Mouse (Mus musculus) lung, postnatal 10 days (tissue): ENCODE data around the gene Armc2.
A peak's percentile ranks its signal among the peaks of the same experiment; 100 is the strongest.

Source experiments
- DNase-seq: peaks from one replicate; pipeline ENCODE4 v3.0.0; 2021

The Armc2 gene

DNA sequence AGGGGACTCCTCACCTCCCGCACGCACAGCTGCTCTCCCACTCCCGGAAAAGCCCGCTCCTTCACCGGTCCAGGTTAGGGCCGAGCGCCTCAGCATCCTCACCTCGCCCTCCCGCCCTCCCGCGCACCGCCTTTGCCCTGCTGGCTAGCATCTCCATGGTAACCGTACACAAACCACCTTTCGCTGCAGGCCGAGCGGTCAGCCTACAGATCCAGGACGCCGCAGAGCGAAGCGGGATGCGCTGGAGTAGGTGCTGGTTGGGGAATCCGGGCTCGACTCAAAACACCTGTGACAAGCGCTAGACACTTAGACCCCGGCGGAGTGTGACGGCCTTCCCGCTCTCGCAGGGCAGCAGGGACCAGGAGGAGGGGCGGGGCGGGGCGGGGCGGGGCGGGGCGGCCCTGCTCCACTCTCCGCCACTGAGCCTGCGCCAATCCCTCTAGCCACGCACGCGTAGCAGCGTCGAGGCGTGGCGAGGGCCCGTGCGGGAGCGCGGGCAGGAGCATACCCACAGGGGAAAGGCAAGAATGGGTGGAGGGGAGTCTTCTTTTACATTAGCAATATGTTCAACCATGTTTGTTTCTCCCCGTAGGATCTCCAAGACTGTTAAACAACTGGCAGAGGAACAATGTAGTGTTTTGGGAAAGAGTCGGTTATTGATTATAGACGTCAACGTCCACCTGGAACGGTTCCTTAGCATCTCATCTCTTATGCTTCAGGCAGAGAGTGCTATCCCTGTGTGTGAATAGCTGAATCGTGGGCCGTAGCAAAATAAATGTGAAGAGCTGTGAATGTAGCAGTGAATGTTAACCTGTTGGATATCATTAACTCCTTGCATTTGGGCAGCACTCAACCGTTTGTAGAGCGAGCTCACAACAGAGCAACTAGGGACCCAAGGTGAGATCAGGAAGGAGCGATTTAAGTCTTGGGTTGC is at the start of gene Armc2:
Armc2 (minus strand) TSS at position 427 of the 934 bp plus-strand sequence.
- peak; percentile 75 for DNase-seq

DNA sequence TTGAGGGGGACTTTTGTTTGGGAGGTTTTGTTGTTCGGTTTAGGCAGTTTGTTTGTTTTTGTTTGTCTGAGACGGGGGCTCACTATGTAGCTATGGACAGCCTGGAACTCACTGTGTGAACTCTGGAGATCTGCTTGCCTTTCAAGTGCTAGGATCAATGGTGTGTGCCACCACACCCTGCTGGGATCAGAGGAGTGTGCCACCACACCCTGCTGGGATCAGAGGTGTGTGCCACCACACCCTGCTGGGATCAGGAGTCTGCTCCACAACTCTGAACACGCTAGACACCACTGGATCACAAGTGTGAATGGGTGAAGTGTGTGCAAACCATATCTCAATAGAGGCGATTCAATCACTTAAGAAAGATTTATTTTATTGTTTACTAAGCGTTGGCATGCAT is 46.2 kb upstream of the Armc2 start:
- DNase-seq = no peak

- DNase-seq = no peak
Measured at GRCm38 (mm10) chr10:42059522-42059921, 41.3 kb upstream of the Armc2 start.

GRCm38 (mm10) chr10:42057746-42058145 is 39.5 kb upstream of the Armc2 start:
- DNase-seq = no peak

- DNase-seq = peak; percentile 32
Measured at GRCm38 (mm10) chr10:42057231-42057601, 39.0 kb upstream of the Armc2 start.

DNA sequence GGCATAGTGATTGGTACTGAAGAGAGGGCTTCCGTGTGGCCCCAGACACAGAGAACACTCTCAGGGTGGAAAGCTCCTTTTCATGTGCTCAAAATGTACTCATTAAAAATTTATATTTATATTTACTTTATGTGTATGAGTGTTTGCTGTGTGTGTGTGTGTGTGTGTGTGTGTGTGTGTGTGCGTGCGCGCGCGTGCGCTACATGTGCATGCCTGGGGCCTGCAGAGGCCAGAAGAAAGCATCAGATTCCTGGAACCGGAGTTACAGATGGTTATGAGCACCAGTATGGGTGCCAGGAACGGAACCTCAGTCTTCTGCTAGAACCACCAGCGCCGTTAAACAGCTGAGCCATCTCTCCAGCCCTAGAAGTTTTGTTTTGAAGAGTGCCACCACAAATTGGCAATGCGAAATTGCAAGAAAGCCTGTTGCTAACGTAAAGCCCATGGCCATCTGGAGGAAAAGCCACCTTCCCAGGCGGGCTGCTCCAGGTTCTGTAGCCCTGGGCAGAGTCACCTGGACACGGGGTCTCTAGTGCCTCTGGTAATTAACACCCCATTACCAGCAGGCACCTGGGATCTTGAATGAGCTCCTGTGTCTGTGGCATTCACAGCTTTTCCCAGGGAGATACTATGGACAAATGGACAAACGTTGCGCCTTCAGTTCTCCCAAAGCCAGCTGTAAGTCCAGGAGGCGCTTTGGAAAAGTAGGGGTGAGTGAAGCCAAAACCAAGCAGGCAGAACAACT is 38.4 kb upstream of the Armc2 start:
- DNase-seq = no peak

GRCm38 (mm10) chr10:42055224-42056165 is 37.3 kb upstream of the Armc2 start:
- DNase-seq = no peak

DNA sequence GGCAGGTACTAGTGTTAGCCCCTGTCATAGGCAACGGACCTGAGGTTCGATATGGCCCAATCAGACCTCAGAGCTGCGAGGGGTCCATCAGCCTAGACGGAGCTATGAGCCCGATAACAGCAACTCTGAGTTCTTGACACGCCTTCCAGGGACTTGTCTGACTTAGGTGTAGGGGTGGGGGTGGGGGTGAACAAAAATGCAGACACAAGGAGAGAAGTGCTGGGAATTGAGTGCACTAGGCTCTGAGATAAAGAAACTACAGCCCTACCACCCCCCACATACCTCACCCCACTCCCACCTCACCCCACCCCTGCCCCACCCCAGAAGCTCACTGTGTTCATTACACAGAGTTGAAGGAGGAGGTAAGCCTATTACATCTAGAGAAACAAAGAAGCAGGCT is 32.8 kb upstream of the Armc2 start:
- no peak for DNase-seq

- no peak for DNase-seq
Measured at GRCm38 (mm10) chr10:42048648-42049047, 30.4 kb upstream of the Armc2 start.

DNA sequence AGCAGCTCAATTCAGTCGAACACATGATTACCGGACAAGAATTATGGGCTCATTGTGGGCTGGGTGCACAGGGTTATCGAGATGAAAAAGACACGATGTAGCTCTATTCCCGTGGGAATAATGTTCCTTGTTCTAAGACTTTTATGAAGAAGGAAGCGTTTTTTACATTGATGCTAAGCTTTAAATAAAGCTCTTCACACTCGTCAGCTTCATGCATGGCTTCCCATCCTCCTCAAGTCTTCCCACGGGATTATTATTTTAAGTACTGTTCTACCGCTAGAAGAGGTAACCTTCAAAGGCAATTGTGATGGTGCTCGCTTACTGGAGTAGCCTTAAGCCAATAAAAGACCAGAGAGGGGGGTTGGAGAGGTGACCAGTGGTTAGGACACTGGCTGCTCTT is 26.3 kb upstream of the Armc2 start:
- DNase-seq = no peak

- DNase-seq = no peak
Measured at GRCm38 (mm10) chr10:42043307-42043706, 25.1 kb upstream of the Armc2 start.

DNA sequence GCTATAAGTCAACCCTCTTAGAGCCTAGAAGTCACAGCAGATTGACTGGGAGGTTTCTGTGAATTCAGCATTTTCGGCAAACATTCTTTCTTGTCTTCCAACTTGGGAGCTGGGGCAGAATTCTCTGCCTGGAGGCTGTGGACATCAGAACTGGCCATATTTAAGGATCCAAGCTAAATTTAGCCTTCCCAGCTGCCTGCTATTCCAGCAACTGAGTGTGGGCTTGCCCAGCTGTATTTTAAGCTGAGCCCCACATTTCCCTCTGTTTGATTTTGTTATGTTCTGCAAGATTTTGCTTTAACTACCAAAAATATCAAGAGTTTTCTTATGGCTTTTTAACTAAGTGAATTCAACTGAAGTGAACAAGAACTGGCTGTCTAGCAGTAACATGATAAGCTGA is 24.6 kb upstream of the Armc2 start:
- DNase-seq = peak; percentile 23

DNA sequence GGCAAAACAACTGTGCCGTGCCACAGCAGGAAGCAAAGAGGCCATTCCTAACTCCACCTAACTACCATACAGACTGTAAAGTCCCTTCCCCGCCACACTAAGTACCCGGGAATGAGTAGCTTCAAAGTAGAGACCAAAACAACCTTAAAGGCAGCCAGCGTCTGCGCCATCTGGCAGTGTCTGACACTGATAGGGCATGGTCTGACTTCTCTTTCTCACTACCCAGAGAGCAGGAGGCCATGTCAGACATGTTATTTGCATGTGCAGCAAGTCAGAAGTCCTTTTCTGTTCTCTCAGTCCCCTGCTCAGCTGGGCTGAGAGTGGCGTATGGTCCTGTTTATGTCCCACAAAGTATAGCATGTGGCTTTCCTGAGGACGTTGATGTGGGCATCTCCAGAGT is 23.8 kb upstream of the Armc2 start:
- DNase-seq = no peak

DNA sequence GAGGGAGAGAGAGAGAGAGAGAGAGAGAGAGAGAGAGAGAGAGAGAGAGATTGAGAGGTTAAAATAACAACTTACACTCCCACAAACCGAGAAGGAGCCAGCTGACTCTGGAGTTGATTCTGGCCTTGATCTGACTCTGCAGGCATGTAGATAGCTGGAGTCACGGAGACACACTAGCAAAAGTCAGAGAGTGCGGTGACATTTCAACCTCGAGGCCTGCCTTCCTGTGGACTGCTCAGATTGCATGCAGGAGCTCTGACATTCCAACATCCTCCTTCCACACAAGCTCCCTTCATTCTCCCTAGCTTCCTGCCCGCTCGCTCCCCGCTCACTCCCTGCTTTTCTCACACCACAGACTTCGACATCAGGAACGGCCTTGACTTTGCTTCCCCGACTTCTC is 20.3 kb upstream of the Armc2 start:
- DNase-seq = no peak

- peak; percentile 53 for DNase-seq
Measured at GRCm38 (mm10) chr10:42037301-42037870, 19.1 kb upstream of the Armc2 start.

DNA sequence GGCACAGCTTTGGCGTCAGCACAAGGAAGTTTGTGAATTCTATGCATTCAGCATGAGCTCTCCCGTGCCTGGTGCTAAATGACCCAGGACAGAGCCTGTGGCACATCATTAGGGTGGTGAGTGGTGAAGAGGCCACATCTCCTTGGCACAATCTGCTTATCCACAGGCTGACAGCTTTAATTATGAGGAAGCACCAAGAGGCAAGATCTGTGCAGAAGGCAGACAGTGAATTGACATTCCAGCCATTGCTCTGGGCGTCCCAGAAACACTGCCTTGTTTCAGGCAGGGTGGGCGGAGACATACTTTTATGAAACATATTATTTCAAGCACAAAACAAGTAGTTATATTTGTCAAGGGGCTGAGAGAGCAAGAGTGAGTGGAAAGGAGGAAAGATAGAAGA is 18.6 kb upstream of the Armc2 start:
- DNase-seq = peak; percentile 41

- no peak for DNase-seq
Measured at GRCm38 (mm10) chr10:42033571-42033970, 15.3 kb upstream of the Armc2 start.

DNA sequence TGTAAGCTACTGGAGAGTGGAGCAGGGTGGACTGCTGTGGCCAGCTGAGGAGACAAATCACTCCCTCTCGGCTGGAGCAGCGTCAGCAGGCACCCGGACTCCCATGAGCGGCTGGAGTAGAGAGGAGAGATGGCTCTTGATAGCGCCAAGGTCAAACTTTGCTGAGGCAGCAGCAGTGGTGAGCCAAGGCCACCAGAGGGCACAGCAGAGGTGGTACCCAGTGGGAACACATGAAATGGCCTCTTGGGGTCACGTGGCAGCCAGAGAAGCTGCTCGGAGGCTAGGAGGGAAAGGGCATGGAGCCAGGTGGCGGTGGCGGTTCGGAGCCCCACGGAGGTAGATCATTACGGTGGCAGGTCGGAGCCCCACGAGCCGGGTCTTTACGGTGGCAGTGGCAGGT is 12.8 kb upstream of the Armc2 start:
- DNase-seq = peak; percentile 94

DNA sequence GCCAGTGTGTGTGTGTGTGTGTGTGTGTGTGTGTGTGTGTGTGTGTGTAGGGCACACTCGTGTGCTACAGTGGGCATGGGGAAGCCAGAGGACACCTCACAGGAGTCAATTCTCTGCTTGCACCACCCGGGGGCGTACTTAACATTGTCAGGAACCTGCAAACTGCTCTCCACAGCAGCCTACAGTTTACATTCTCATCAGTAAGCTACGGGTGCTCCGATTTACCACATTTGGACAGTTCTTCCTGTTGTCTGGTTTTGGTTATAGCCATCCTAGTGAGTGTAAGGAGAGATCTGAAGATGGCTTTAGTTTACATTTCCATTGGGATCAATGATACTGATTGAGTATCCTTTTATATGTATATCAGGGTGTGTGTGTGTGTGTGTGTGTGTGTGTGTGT is 11.3 kb upstream of the Armc2 start:
- no peak for DNase-seq

- DNase-seq = peak; percentile 10
Measured at GRCm38 (mm10) chr10:42027337-42027736, 9.1 kb upstream of the Armc2 start.

DNA sequence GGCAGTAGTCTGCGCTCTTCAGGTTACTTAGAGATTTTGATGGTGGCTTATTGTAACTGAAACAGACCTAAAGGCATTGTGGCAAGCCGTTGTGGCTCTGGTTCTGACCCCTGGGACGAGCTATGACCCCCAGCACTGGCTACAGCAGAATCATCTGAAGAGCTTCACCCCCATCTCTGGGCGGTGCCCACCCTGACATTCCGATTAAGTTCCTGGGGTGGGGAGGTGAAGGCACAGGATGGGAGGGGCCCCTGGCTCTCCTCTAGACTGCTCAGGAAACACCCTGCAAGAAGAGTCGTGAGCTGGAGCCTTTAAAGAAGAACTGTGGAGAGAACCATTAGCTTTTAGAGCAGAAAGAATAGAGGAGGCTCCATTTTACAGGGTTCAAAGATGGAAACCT is 6.2 kb upstream of the Armc2 start:
- no peak for DNase-seq

- DNase-seq = no peak
Measured at GRCm38 (mm10) chr10:42021536-42021935, 3.3 kb upstream of the Armc2 start.

GRCm38 (mm10) chr10:42014086-42014485 is 4.2 kb downstream of the Armc2 start:
- DNase-seq = no peak
